Mouse (Mus musculus): ENCODE measurements around the gene Vamp3. TPM values are rescaled to one million over a fixed set of nuclear protein-coding genes. Genes with fewer than 3 reads are reported as not detected.

The Vamp3 gene
- polyA plus RNA-seq, 1 experiment = 55.8 TPM

GRCm38 (mm10) chr4:151001397-151001796, 56.4 kb downstream of the Vamp3 start:
- TF ChIP-seq POLR2A (IDR thresholded peaks at IDR 0.05; ENCODE audit: borderline replicate concordance, extremely low read depth, insufficient read depth, insufficient read length, poor library complexity, severe bottlenecking) = no peak
- TF ChIP-seq CTCF (IDR thresholded peaks at IDR 0.05; ENCODE audit: borderline replicate concordance, extremely low read depth, insufficient read depth, insufficient read length) = no peak
- DNase-seq (ENCODE audit: low read depth) = no peak

GRCm38 (mm10) chr4:150998626-150999025, 59.1 kb downstream of the Vamp3 start:
- DNase-seq (ENCODE audit: low read depth) = no peak
- no peak for TF ChIP-seq CTCF (IDR thresholded peaks at IDR 0.05; ENCODE audit: borderline replicate concordance, extremely low read depth, insufficient read depth, insufficient read length)
- TF ChIP-seq POLR2A (IDR thresholded peaks at IDR 0.05; ENCODE audit: borderline replicate concordance, extremely low read depth, insufficient read depth, insufficient read length, poor library complexity, severe bottlenecking) = no peak

Other genes starting within 250 kb of the Vamp3 start
- gene Errfi1, start 204.0 kb downstream of the Vamp3 start, polyA plus RNA-seq (2012; rRNA removed) = 18.5 and 22.7 TPM in 2 replicates
- 268 and 286 TPM in 2 replicates for gene Park7, start 143.5 kb downstream of the Vamp3 start, polyA plus RNA-seq (2012; rRNA removed)
- gene Tnfrsf9, start 143.4 kb downstream of the Vamp3 start, polyA plus RNA-seq (2012; rRNA removed) = 0.25 and 0.35 TPM in 2 replicates
- gene Uts2, start 60.9 kb downstream of the Vamp3 start, polyA plus RNA-seq (2012; rRNA removed) = not detected in 2 replicates
- gene Per3, start 13.3 kb downstream of the Vamp3 start, polyA plus RNA-seq (2012; rRNA removed) = 4.1 and 4.2 TPM in 2 replicates
- not detected in 2 replicates for gene Gm13090, start 31.6 kb upstream of the Vamp3 start, polyA plus RNA-seq (2012; rRNA removed)

Measured in brain, embryonic 14.5 days (tissue).